Mouse (Mus musculus): ENCODE measurements around the gene Ctnnd2. TPM values are rescaled to one million over a fixed set of nuclear protein-coding genes. Genes with fewer than 3 reads are reported as not detected.

Ctnnd2 gene
- polyA plus RNA-seq, 1 experiment: 2.1 TPM

GRCm38 (mm10) chr15:30867429-30867828 lies 695.0 kb downstream of the Ctnnd2 start:
- WGBS: 81% methylated on average over 5 of the region's 5 CpGs
- Histone ChIP-seq H3K27ac (ENCODE audit: control insufficient read depth, insufficient read depth, low read depth, low read length, poor library complexity) (no peak overlapping the region), H3K4me1 (ENCODE audit: control insufficient read depth, insufficient read depth, low read length) (no peaks in the 10 kb centered on the region), H3K4me3 (replicated peaks; ENCODE audit: control insufficient read depth, low read depth, low read length) (no peak overlapping the region)
- TF ChIP-seq POLR2A (IDR thresholded peaks at IDR 0.05; ENCODE audit: borderline replicate concordance, control insufficient read depth, low read depth, low read length) (no peak), CTCF (IDR thresholded peaks at IDR 0.05; ENCODE audit: control insufficient read depth, insufficient read depth, low read length) (no peak)

DNA sequence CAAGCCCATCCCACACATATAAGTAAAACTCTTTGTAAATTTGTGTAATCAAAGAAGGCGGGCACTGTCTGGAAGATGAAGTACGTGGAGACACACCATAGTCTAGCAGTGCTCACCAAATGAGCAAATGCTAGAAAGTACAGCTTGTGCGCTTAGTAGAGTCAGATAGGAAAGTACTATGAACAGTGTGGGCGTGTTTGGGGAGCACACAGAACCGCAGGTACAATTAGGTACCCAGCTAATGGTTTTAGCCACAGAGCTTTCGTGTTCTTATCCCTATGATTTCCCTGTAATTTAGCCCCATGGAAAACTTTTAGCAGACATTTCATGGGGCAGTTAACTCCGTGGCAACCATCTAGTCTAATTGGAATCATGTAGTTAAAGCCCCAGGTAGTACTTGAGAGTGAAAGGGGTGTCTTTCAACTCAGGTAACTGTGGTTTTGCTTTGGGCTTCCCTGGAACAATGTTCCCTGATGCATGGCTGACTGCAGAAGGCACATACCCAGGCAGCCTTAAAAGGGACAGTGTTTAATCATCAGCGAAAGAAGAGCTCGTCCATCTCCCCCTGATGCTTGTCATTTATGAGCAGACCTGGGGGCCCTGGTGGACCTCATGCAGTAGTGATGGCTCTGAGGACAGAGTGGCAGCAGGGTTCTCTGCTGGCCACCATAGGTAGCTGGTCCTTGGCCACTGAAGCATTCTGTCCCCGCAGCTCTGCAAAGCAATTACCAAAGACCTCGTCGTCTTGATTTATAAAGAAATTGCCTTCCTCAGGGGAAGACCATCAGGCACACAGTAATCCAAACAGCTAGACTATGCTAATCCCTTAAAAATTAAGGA lies 697.5 kb downstream of the Ctnnd2 start:
- Histone ChIP-seq H3K4me3 (replicated peaks; ENCODE audit: control insufficient read depth, low read depth, low read length) (no peak overlapping the region), H3K27ac (ENCODE audit: control insufficient read depth, insufficient read depth, low read depth, low read length, poor library complexity) (no peak overlapping the region), H3K4me1 (ENCODE audit: control insufficient read depth, insufficient read depth, low read length) (no peaks in the 10 kb centered on the region)
- no peak for TF ChIP-seq POLR2A (IDR thresholded peaks at IDR 0.05; ENCODE audit: borderline replicate concordance, control insufficient read depth, low read depth, low read length)
- TF ChIP-seq CTCF (IDR thresholded peaks at IDR 0.05; ENCODE audit: control insufficient read depth, insufficient read depth, low read length): no peak
- 74% methylated on average over 12 of the region's 12 CpGs for WGBS

- H3K4me1 ChIP-seq (ENCODE audit: control insufficient read depth, insufficient read depth, low read length): no peaks in the 10 kb centered on the region
- WGBS: 39% methylated on average over 1 of the region's 1 CpGs
- no peak for TF ChIP-seq CTCF (IDR thresholded peaks at IDR 0.05; ENCODE audit: control insufficient read depth, insufficient read depth, low read length)
- no peak for TF ChIP-seq POLR2A (IDR thresholded peaks at IDR 0.05; ENCODE audit: borderline replicate concordance, control insufficient read depth, low read depth, low read length)
- no peak overlapping the region for H3K27ac ChIP-seq (ENCODE audit: control insufficient read depth, insufficient read depth, low read depth, low read length, poor library complexity)
- no peak overlapping the region for H3K4me3 ChIP-seq (replicated peaks; ENCODE audit: control insufficient read depth, low read depth, low read length)
These were observed 703.1 kb downstream of the Ctnnd2 start for GRCm38 (mm10) chr15:30875523-30875922.

DNA sequence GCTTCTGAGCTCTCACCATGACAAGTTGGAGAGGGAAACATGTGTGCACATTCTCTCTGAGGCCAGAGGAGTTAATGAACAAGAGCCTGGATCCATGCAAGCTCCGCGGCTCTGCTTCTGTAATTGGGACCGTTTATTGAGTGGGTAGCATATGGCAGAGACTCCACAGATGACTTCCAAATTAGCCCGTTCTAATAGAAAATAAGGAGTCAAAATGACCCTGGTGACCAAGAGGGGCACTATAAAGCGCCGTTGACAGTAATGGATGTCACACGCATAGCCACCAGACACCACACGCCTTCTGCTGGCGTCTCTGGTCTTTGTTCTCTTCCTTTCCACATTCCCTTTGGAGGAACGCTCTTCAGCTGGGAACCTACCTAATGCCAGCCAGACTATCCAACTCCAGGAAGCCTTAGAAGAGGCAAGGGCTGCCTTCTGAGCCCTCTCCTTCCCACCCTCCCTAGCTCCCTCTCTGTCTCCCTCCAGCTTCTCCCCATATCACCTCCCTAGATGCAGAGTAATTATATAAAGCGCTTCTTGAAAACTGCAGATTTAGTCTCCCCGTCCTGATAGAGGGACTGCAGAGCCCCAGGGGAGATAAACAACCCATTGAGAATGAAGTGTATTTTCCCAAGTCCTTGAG lies 712.4 kb downstream of the Ctnnd2 start:
- H3K27ac ChIP-seq (ENCODE audit: control insufficient read depth, insufficient read depth, low read depth, low read length, poor library complexity): no peak overlapping the region
- WGBS: 83% methylated on average over 12 of the region's 12 CpGs
- H3K4me1 ChIP-seq (ENCODE audit: control insufficient read depth, insufficient read depth, low read length): no peaks in the 10 kb centered on the region
- no peak for TF ChIP-seq CTCF (IDR thresholded peaks at IDR 0.05; ENCODE audit: control insufficient read depth, insufficient read depth, low read length)
- TF ChIP-seq POLR2A (IDR thresholded peaks at IDR 0.05; ENCODE audit: borderline replicate concordance, control insufficient read depth, low read depth, low read length): no peak
- H3K4me3 ChIP-seq (replicated peaks; ENCODE audit: control insufficient read depth, low read depth, low read length): no peak overlapping the region

DNA sequence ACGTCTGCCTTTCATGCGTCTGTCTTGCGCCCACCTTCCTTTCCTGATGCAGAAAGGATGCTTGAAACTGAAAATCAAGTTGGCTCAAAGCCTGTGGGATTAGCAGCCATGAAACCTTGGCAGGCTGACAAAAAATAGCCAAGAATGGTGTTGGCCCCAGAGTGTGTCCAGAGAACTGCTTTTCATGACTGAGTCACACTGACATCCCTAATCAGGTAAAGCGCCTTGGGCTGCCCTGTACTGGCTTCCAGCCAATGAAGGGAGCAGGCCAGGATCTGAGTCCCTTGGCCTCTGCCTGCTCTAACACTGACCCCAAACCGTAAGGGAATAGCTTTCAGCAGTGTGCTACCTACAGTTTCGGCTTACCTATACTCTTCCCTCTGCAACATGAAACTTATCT lies 713.0 kb downstream of the Ctnnd2 start:
- H3K4me1 ChIP-seq (ENCODE audit: control insufficient read depth, insufficient read depth, low read length): no peaks in the 10 kb centered on the region
- no peak for TF ChIP-seq CTCF (IDR thresholded peaks at IDR 0.05; ENCODE audit: control insufficient read depth, insufficient read depth, low read length)
- no peak for TF ChIP-seq POLR2A (IDR thresholded peaks at IDR 0.05; ENCODE audit: borderline replicate concordance, control insufficient read depth, low read depth, low read length)
- 81% methylated on average over 6 of the region's 6 CpGs for WGBS
- no peak overlapping the region for H3K27ac ChIP-seq (ENCODE audit: control insufficient read depth, insufficient read depth, low read depth, low read length, poor library complexity)
- H3K4me3 ChIP-seq (replicated peaks; ENCODE audit: control insufficient read depth, low read depth, low read length): no peak overlapping the region

- TF ChIP-seq CTCF (IDR thresholded peaks at IDR 0.05; ENCODE audit: control insufficient read depth, insufficient read depth, low read length): no peak
- TF ChIP-seq POLR2A (IDR thresholded peaks at IDR 0.05; ENCODE audit: borderline replicate concordance, control insufficient read depth, low read depth, low read length): no peak
- Histone ChIP-seq H3K4me1 (ENCODE audit: control insufficient read depth, insufficient read depth, low read length) (no peaks in the 10 kb centered on the region), H3K4me3 (replicated peaks; ENCODE audit: control insufficient read depth, low read depth, low read length) (no peak overlapping the region), H3K27ac (ENCODE audit: control insufficient read depth, insufficient read depth, low read depth, low read length, poor library complexity) (no peak overlapping the region)
- WGBS: 59% methylated on average over 2 of the region's 2 CpGs
These were observed 715.2 kb downstream of the Ctnnd2 start for GRCm38 (mm10) chr15:30887559-30887958.

DNA sequence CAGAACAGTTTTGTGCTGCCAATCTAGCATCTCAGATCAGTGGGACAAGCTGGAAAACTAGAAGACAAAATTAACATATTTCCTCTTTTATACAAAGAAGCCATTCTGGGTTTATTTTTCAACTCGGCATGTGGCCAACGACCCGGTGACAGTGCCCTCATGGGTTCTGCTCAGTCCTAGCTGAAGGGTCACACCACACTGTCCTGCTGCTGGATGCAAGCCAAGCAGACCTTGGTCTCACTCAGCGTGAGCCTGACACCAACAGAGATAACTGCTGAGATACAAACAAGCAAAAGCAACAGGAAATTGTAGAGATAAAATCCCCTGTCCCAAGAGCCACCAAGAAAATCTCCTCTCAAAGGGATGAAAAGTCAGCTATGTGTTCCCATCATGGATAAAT lies 719.6 kb downstream of the Ctnnd2 start:
- WGBS: 70% methylated on average over 4 of the region's 4 CpGs
- Histone ChIP-seq H3K4me1 (ENCODE audit: control insufficient read depth, insufficient read depth, low read length) (no peaks in the 10 kb centered on the region), H3K4me3 (replicated peaks; ENCODE audit: control insufficient read depth, low read depth, low read length) (no peak overlapping the region), H3K27ac (ENCODE audit: control insufficient read depth, insufficient read depth, low read depth, low read length, poor library complexity) (no peak overlapping the region)
- no peak for TF ChIP-seq POLR2A (IDR thresholded peaks at IDR 0.05; ENCODE audit: borderline replicate concordance, control insufficient read depth, low read depth, low read length)
- no peak for TF ChIP-seq CTCF (IDR thresholded peaks at IDR 0.05; ENCODE audit: control insufficient read depth, insufficient read depth, low read length)

DNA sequence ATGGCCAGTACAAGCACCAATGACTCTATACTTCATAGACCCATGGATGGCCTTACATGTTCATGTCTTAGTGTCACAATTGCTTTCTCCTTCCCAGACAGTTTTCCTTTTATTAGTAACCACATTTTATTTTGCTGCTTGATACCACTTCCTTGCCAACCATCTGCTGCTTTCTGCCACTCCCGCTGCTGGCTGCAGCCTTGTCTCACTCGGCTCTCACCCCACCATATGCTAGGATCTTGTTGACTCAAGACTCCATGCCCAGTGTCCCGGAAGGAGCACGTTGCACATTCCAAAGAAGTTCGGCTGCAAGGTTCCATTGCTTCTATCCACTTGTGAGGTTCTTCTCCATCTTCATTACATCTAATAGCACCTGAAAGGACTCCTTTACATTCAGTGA lies 722.7 kb downstream of the Ctnnd2 start:
- WGBS: 72% methylated on average over 5 of the region's 5 CpGs
- TF ChIP-seq POLR2A (IDR thresholded peaks at IDR 0.05; ENCODE audit: borderline replicate concordance, control insufficient read depth, low read depth, low read length) (no peak), CTCF (IDR thresholded peaks at IDR 0.05; ENCODE audit: control insufficient read depth, insufficient read depth, low read length) (no peak)

More for the DNA sequence above, 722.7 kb downstream of the Ctnnd2 start:
- H3K4me1 ChIP-seq (ENCODE audit: control insufficient read depth, insufficient read depth, low read length): peaks cover 2% of the 10 kb centered on the region; the same call in 1 of the 2 replicates
- H3K27ac ChIP-seq (ENCODE audit: control insufficient read depth, insufficient read depth, low read depth, low read length, poor library complexity): no peak overlapping the region
- no peak overlapping the region for H3K4me3 ChIP-seq (replicated peaks; ENCODE audit: control insufficient read depth, low read depth, low read length)
